Mouse (Mus musculus) layer of hippocampus, postnatal 25 days (tissue): ENCODE measurements around the gene Wdsub1. TPM values are rescaled to one million over a fixed set of nuclear protein-coding genes. Genes with fewer than 3 reads are reported as not detected.

Source experiments
- DNase-seq, 2 experiments: peaks; one replicate each; pipeline ENCODE4 v3.0.0; 2022; ENCODE audit warnings: mixed read lengths in 2 of 2, low spot score in 1 of 2; ENCODE audit errors: extremely low spot score in 1 of 2
- total RNA-seq, 2 experiments: library from RNA; stranded (reverse); gene quantifications; 2 replicates each; pipeline ENCODE4 v1.2.3; 2021

Wdsub1 gene
- total RNA-seq, 2 experiments from 2014 or later: 19.5 to 21.8 TPM

DNA sequence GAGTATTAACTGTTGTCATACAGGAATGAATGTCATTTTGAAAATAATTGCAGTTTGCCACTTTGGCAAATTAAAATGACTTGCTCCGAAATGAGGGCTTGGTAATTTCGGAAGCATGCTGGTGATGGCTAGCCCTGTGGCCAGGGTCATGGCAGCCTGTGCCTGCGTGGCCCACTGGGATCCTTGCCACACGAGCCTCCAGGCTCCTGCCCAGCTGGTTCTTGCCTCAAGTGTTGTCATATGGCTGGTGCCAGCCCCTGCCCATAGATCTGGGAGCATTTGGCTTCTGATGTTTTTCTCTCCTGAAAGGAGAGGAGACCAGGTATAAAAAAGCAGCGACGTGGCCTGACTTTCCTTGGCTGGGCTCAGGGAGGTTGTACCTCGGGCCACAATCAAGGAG lies 72.4 kb downstream of the Wdsub1 start:
- no peak for DNase-seq

DNA sequence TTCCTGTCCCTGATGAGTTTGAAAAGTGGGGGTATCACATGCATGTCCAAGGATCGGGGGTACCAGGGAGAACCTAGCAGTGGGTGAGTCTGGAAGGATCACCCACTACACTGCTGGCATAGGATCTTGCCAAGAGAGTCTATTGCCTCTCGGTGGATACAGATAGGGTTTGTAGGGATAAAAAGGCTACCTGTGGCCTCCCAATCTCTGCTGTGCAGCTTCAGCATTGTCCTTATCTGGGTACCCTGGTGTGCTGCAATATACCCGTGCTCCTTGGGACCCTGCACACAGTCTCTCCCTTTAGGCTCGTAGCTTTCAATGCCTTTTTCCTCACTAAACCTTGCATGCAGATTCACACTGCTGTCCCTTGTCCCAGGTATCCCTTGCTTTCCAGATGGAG lies 73.8 kb downstream of the Wdsub1 start:
- DNase-seq: no peak

DNA sequence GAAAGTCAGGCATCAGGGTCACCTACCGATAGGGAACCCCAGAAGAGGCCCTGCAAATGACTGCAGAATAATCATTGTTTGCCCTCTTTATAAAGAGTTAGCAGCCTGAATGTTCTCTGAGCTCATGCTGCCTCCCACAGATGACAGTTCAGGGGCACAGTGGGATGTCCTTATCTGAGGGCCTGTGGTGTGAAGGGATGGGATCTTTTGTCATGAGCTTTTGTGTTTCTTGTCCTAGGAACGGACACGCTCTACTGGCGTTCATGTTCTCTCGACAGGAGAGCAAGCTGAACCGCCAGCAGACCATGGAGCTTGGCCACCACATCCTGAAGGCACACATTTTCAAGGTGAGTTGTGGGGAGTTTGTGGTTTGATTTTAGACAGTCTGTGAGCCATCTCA lies 76.4 kb downstream of the Wdsub1 start:
- DNase-seq: no peak

DNA sequence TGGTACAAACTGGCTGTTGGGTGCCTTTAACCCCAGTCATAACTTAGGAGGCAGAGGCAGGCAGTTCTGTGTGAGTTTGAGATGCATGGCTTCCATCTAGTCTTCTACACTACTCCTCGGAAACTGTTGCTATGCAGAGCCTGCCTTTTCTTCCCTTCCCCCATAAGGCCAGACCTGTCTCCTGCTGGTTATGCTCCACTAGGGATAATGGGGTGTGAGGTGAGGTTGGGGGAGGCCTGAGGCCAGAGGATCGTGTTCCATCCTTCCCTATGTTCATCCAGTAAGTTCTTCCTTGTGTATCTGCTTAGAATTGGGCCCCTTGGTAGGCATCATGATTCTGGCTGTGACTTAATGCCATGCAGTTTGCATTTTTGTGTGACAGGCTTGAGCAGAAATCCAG lies 76.8 kb downstream of the Wdsub1 start:
- no peak for DNase-seq

DNA sequence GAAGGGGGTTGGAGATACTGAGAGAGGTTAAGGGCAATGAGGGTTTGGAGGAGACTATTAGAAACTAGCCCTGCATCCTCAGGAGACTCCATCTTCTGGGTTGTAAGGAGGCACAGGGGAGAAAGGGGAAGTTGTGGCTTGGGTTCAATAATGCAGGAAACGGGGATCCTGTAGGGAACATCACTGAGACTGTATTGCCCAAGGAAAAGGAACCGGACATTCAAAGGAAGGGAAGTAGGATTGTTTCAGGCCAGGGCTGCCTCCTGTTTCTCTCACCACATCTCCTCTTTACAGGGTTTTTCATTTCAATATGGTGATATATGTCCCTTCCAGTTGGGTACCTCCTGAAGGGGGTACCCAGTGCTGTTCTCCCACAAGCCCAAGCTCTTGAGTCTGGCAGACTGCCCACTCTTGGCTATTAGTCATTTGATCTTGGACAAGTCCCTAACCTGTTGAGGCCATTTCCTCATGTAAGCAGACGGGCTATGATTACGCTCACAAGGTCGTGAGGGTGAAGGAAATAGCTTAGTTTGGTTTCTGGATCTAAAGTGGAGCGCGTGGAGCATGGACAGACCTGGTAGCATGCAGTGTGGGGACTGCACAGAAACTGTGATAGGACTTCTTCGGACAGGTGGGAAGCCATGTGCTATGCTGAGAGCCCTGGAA lies 79.5 kb downstream of the Wdsub1 start:
- DNase-seq: no peak
